Mouse (Mus musculus) G1E-ER4 (cell line): ENCODE results near the gene Fgf11. TPM values are rescaled to one million over a fixed set of nuclear protein-coding genes. Genes with fewer than 3 reads are reported as not detected.

Source experiments
- GATA1 ChIP-seq: IDR thresholded peaks from one replicate; pipeline ENCODE4 v1.8.0; 2012; ENCODE audit warnings: low read length, inconsistent platforms
- polyA plus RNA-seq: library from polyadenylated mRNA; stranded (reverse); fragments of >175 nt; gene quantifications from 2 replicates; pipeline ENCODE4 v1.2.3, GENCODE M21; 2012

Gene Fgf11
- polyA plus RNA-seq, 1 experiment: 0.53 TPM

GRCm38 (mm10) chr11:69828832-69829231, 27.2 kb upstream of the Fgf11 start:
- TF ChIP-seq GATA1: no peak

GRCm38 (mm10) chr11:69823456-69823855, 21.8 kb upstream of the Fgf11 start:
- no peak for TF ChIP-seq GATA1

GRCm38 (mm10) chr11:69822080-69822479, 20.4 kb upstream of the Fgf11 start, which contains the start of gene Spem1:
Spem1 (minus strand) TSS chr11:69822180.
- TF ChIP-seq GATA1: no peak

GRCm38 (mm10) chr11:69818871-69819270, 17.2 kb upstream of the Fgf11 start:
- no peak for TF ChIP-seq GATA1

GRCm38 (mm10) chr11:69818365-69818764, 16.7 kb upstream of the Fgf11 start, which contains the start of gene Spem2:
Spem2 (minus strand) TSS chr11:69818465.
- no peak for TF ChIP-seq GATA1

- TF ChIP-seq GATA1: no peak
These were observed 14.9 kb upstream of the Fgf11 start for GRCm38 (mm10) chr11:69816520-69816919.

GRCm38 (mm10) chr11:69815155-69815554, 13.5 kb upstream of the Fgf11 start, which contains the start of gene Gm39566:
Gm39566 (minus strand) TSS chr11:69815298.
- TF ChIP-seq GATA1: no peak

GRCm38 (mm10) chr11:69810280-69810679, 8.6 kb upstream of the Fgf11 start:
- TF ChIP-seq GATA1: no peak

- TF ChIP-seq GATA1: no peak
These were observed 6.0 kb upstream of the Fgf11 start for GRCm38 (mm10) chr11:69807641-69808040.

- no peak for TF ChIP-seq GATA1
These were observed 4.7 kb upstream of the Fgf11 start for GRCm38 (mm10) chr11:69806378-69806777.

- TF ChIP-seq GATA1: no peak
These were observed 3.6 kb upstream of the Fgf11 start, which contains the start of gene Tmem102 for GRCm38 (mm10) chr11:69804972-69805909. Tmem102 (minus strand) TSS chr11:69805624.

- TF ChIP-seq GATA1: no peak
These were observed 2.9 kb upstream of the Fgf11 start for GRCm38 (mm10) chr11:69804652-69804940.

- no peak for TF ChIP-seq GATA1
These were observed 2.4 kb upstream of the Fgf11 start for GRCm38 (mm10) chr11:69803786-69804651.

- no peak for TF ChIP-seq GATA1
These were observed 1.7 kb upstream of the Fgf11 start for GRCm38 (mm10) chr11:69803328-69803727.

- no peak for TF ChIP-seq GATA1
These were observed 1.0 kb upstream of the Fgf11 start for GRCm38 (mm10) chr11:69802648-69803105.

GRCm38 (mm10) chr11:69800392-69801197, 1.1 kb downstream of the Fgf11 start:
- TF ChIP-seq GATA1: no peak

GRCm38 (mm10) chr11:69800138-69800391, 1.6 kb downstream of the Fgf11 start:
- TF ChIP-seq GATA1: no peak
